Mouse (Mus musculus) T-helper 1 cell (primary cell): ENCODE measurements around the gene Dus4l.
"Not testable (repeated sequence)": the region's sequence is repeated elsewhere in the genome, so short reads cannot be mapped to it uniquely, and the experiment has no call there.

Experiments used
- in situ Hi-C: fragments of 300-600 bp; cut with MboI, MseI; formaldehyde crosslinking; loops from one replicate; pipeline ENCODE4 v1.15.1; 2025; ENCODE audit warnings: high pct_unique_total_duplicates

Dus4l gene

DNA sequence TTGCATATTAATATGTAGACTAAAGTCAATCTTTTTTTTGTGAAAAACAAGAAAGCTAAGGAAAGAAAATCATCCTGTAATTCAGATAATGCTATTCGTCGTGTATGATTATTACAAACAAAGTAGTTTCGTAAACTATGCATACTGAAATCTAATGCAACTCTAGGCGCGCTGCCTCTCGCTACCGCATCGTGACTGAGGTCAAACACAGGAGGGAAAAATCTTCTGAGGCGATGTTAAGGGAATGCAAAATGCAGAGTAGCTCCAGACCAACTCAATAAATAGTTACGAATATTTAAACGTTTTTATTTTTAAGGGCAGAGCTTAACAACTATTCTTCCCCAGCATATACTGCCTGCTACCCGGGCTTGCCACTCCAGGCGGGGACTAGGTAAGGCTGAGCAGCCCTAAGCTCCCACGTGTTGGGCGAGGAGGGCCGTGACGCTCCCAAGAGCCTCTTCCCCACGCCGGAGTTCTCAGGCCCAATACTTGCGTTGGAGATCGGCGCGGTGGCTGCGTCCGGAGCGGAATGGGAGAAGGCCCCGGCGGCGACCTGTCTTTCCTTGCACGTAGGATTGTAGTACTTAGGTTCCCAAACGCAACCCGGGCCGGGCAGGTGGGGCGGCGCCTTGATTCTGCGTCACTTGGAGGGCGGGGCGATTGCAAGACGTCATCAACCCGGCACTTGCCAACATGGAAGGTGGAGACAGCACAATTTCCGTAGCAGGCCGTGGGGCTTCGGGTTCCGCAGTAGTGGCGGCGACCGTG is at the start of gene Dus4l, which contains the start of gene Cog5:
TSS of gene Dus4l (minus strand) at position 630 of the 768 bp plus-strand sequence.
TSS of gene Cog5 (plus strand) at position 673 of the 768 bp plus-strand sequence.
- in situ Hi-C loops = no loop called here

DNA sequence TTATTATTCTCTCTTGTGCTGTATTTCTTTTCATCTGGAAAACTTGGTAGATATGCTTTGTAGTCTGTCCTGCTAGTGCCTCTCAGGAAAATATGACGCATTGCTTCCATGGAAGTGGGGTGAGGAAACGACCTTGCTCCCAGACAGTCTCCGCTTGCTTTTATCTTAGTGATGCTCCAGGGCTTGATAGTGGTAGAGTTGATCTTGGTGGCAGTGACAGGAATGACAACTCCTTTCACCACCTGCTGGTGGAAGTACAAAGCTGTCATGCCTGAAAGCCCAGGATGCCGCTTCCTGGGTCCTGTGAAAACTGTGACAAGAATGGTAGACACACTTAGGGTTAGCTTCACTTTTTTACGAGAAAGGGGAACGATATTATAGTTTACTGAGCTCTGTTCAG is 49.3 kb upstream of the Dus4l start:
- in situ Hi-C loops = no loop called here

DNA sequence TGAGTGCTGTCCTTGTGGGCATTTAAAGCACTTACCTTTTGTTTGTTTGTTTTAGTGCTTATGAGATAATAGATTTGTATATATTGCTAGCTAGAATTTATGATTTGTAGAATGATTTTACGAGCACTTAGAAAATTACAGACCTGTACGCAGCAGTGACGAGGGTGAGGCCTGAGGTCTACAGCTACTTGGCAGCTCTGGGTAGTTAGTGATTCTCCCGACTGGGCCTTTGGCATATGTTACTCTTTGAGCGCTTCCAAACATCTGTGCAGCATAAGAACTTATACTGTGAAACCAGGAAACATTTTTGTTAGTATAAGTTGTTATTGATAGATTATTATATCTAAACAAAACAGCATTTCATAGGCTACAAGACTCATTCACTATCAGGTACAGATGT is 46.8 kb upstream of the Dus4l start:
- in situ Hi-C loops = no loop called here

DNA sequence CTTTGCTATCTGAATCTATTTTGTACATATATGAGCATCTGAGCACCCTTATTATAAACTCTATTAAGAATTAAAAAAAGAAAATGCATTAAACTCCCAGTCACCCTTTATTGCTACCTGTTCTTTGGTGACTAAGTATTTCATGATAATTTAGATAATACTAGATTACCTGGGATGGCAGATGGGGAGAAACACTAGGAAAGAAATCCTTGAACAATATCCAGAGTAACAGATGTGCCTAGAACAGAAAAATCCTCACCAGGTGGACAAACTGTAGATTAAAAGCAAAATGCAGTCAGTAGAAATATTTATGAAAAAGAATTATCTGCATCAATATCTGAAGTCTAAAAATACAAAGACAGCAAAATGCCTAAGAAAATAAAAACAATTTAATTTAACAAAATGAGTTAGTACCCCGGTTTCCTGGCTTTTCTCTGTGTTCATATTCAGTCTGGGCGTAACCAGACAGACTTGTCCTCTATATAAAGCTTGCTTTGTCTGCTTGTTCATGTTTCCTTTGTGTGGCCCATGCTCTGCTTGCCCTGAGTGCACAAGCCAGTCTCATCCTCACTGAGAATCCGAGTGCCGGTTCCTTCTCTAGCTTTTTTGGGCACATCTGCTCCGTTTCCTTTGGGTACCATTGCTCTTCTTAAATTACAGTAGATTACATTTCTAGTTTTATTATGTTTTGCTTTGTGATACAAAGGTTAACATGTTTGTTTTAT is 46.2 kb upstream of the Dus4l start:
- in situ Hi-C loops = no loop called here

DNA sequence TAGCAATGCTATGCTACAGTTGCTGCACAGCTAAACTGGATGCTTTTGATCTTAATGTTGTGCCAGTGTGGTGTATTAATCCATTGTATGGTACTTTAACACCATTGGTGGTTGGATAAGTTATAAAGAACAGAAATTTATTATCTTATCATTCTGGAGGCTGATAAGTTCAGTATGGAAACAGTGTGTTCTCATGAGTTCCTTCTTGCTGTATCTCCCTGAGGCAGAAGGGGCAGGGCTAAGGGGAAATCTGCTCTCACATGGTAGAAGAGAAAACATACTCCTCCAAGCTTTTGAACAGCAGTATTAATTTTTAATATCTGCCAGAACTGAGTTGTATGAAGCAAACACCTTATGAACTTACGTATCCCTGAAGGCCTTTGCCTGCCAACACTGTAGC is 38.7 kb upstream of the Dus4l start:
- in situ Hi-C loops = no loop called here

DNA sequence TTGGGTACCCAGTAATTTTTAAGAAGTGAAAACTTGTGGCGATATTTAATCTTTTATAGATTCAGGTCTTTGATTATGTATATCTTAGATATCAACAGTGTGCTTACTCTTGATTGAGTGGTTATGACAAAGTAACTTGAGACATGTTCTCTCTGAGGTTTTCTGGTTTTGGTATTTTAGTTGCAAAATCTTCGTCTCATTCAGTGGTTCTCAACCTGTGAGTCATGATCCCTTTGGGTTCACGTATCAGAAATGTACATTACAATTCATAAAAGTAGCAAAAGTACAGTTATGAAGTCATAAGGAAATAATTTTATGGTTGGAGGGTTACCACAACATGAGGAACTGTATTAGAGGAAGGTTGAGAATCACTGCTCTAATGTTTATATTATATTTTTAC is 32.1 kb upstream of the Dus4l start:
- in situ Hi-C loops = no loop called here

DNA sequence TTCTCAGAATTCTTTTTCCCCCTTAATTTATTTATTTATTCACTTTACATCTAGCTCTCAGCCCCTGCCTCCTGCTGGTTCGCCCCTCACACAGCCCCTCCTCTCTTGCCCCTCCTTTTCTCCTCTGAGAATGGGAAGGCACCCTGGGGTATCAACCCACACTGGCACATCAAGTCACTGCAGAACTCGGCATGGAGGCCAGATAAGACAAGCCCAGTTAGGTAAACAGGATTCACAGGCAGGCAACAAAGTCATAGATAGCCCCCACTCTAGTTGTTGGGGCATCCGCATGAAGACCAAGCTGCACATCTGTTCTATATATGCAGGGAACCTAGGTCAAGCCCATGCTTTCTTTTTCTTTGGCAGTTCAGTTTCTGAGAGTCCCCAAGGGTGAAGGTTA is 12.6 kb upstream of the Dus4l start:
- in situ Hi-C loops = no loop called here

DNA sequence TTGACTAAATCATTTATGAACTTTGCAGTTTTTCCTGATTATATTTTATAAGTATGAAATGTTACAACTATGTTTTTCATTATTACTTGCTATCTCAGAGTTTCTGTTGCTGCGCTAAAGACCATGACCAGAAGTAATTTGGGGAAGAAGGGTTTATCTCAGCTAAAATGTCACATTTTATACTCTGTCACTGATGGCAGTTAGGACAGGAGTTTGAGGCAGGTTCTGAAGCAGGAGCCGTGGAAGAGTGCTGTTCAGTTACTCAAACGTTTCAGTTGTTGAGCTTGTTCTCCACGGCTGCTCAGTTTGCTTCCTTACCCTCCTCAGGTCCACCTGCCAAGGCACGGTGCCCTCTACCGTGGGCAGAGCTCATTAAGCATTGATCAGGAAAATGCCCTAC is 11.4 kb upstream of the Dus4l start:
- in situ Hi-C loops = no loop called here

DNA sequence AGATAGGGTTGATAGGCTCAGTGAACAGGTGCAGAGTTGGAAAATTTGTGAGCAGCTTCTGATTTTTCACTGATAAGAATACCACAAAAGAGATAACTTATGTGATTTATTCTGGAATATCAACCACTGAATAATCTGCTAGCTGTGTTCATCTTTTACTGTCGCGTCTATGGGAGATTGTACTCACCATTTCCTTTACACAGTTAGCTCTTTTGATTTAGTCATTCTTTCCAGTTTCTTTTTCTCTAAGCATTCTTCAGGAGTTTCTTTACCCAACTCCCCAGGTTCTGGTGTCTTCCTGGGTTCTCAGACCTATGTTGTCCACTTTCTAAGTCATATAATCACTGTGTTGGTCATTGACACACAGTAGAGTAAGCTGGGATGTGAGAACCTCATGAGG is 2.2 kb upstream of the Dus4l start:
- in situ Hi-C loops = no loop called here

DNA sequence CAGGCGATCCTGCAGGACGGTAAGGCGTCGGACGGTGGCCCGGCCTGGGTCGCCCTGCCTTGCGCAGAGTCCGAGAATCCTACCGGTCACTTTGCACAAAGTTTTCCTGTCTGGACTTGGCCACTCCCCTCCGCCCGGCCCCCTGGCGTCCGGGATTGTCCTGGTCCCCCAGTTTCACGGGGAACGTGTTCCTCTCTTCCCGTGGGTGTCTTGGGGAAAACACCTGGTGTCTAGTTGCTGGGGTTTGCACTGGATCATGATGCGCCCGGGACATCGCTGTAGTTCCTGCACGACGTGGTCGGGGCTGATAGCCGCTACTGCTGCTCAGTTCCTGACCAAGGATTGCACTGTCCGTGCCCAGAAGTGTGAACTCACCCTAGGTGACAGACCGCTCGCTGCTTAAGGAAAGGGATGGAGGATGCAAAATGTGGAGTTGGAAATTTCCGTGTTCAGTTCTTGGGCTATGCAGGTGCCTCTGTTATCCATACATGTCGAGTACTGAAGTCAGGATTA is 395 bp upstream of the Dus4l start:
- in situ Hi-C loops = no loop called here

DNA sequence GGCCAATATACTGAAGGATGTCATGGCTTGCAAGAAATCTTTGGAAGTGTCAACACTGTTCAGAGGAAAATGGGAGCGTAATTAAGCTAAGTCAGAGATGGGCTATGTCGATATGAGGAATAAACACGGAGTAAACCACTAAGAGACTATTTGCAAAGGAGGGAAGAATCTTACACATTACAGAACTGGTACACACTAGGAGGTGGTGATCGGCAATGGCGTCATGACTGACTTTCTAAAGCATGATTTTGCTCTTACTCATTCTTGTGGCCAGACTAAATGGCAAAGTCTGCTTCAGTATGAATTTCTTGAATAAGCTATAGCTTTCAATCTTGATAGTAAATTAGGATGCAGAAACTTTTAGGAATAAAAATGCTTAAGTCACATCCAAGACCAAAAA is 1.0 kb downstream of the Dus4l start:
- in situ Hi-C loops = no loop called here

DNA sequence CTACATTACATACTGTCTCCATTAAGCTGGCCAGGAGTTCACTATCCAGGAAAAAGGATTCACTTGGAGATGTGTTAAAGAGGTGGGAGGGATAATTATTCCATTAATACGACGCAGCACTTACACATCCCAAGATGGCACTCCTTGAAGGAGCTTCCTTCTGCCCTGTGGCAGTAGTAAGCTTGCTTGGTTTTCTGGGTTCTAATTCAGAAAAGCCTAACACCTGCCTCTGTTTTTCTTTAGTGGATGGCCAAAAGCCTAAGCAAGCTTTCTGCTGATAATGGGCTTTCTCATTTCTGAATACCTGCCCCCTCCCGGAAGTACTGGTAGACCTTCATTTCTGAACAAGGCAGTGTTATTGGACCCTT is 19.4 kb downstream of the Dus4l start:
- in situ Hi-C loops = no loop called here

DNA sequence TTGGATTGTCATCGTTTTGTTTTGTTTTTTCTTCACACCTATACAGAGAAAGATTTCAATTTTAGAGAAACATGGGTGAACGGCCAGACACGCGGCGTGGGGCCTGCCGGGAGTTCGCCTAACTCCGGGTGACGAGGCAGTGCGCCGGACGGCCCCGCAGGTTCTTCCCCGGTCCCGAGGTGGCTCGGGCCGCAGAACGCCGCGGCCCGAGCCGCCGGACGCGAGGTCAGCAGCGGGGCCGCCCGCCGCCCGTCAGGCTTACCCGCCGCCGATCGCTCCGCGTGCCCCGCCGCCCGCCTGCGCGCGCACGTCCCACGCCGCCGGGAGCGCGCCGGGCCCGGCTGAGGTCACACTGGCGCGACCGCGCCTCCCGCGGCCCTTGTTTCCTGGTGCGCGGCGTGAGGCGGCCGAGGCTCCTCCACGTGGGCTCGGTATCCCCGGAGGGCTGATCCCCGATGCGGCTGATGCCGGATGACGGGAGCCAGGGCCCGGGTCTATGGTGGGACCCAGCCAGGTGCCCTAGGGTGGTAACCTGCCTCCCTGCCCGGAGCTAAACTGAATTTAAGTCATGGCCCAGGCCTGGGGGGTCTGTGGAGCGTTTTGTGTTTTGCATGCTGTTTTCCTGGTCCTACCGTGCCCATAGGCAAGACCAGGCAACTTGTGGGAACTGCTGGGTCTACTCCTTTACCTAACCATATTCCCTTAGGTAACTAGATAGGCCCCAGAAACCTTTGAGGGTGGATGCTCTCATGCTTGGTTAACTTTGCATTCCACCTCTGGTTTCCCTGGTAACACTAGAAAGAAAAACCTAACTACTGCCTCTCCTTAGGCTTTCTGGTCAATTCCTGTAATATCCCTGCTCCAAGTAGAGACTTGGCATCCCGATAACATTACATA is 20.0 kb downstream of the Dus4l start, which contains the start of gene Bcap29:
TSS of gene Bcap29 (minus strand) at position 316 of the 897 bp plus-strand sequence.
- in situ Hi-C loops = no loop called here

DNA sequence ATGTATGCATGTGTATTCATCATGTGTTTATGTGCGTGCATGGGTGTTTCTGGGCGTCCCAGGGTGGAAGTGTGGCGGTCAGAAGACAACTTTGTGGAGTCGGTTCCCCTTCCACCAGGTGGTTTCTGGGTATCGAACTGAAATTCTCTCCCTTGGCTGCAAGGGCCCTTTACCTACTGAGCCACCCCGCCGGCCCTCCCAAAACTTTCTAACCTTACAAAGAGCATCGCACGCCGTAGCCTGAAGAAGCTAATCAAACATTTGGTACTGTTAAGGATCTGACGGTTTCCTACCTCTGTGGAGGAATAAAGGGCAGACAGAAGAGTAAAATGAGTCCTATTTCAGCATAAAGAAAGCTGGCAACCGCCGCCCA is 20.7 kb downstream of the Dus4l start:
- in situ Hi-C loops = no loop called here

DNA sequence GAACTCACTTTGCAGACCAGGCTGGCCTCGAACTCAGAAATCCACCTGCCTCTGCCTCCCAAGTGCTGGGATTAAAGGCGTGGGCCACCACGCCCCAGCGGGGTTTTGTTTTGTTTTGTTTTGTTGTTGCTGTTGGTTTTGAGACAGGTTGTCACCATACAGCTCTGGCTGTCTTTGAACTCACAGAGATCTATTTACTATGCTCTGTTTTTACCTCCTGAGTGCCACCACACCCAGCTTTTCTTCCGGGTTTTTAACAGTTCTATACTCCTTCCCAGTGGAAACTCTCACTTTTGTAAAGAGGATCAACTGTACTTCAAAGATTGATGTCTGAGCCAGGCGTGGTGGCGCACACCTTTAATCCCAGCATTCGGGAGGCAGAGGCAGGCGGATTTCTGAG is 26.2 kb downstream of the Dus4l start:
- in situ Hi-C loops = not testable (repeated sequence)

DNA sequence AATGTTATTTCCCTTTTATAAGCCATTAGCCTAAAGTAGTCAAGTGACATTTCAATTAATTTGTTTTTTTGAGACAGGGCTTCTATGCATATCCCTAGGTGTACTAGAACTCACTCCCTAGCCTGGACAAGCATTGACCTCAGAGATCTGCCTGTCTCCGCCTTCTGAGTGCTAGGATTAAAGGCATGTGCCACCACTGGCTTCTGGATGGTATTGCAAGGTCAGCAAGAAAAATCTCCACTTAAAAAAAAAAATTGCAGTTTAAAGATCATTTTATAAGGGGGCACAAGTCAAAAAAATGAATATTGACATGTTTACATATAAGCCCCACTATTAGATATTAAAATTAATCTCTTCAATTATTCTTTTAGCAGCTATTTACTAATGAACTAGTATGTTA is 29.6 kb downstream of the Dus4l start:
- in situ Hi-C loops = no loop called here

DNA sequence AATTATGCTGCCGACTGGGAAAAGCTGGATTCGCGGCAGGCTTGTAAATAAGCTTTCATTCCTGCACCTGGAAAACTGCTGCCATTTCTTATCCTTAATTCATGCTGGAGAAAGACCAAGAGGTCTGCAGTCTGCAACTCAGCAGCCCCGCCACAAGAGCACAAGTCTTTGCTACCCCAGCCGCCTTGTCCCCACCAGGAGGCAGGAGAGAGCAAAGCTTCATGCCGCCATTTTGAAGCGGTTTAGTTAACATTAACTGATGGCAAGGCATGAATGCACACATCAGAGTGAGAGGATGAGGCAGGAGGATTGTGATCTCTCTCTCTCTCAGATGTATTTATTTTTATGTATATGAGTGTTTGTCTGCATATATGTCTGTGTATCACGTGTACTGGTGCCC is 34.5 kb downstream of the Dus4l start:
- in situ Hi-C loops = no loop called here

DNA sequence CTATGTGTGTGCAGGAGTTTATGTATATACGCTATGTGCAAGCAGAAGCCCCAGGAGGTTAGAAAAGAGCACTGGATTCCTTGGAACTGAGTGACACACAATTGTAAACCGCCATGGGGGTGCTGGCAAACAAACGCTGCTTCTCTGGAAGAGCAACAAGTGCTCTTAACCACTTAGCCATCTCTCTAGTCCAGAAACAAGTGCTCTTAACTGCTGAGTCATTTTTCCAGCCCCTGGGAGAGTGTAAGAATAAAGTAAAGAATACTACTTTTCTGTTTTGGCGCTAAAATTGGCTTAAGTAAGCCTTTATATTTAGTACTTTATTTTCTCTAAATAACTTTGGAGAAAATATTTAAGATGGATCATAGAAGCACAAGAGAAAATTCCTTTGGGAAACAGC is 41.3 kb downstream of the Dus4l start:
- in situ Hi-C loops = no loop called here

DNA sequence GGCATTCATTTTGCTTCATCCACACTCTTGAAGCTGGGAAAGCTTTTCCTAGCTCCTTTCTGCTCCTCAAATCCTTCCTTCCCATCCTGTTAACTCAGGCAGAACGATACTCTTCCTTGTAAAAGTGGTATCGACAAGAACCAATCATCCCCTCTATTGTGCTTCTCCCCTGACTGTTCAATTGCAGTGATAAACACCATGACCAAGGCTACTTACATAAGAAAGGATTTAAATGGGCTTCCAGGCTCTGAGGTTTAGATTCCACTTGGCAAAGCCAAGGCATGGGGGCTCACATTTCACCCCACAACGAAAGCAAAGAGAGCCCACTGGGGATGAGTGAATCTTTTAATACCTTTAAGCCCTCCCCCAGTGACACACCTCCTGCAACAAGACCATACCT is 46.5 kb downstream of the Dus4l start:
- in situ Hi-C loops = no loop called here

DNA sequence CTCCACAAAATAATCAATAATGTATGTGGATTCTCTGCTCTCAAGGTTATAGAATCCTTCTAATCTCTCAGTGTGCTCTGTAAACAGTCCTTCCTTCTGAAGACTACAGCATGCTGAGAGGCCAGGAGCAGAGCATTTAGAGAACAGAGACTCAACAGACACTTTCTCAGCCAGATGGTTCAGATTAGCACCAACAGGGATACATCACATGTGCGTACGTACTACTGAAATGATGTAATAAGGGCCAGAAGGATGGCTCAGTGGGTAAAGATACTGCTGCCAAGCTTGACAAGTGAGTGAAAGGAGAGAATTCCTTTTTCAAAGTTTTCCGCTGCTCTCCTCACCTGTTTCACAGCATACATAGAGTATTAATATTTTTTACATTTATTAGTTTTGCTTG is 49.7 kb downstream of the Dus4l start:
- in situ Hi-C loops = no loop called here

DNA sequence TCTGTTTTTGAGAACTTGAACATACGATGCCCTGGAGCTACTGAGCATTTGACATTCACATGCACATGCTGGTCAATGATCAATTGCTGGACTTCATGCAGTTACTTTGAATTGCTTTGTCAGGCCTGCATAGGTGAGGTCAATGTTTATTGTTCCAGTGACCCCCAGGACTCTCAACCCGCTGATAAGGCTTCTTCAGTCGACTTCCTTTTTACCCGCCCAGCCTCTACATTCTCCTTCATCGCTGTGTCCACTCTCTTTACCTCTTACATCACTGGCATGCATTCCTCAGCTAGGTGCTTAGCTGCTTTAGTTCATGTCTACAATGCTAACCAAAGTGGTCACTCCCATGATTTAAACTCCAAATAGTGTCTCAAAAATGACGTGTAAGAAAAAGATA is 51.0 kb downstream of the Dus4l start:
- in situ Hi-C loops = no loop called here

DNA sequence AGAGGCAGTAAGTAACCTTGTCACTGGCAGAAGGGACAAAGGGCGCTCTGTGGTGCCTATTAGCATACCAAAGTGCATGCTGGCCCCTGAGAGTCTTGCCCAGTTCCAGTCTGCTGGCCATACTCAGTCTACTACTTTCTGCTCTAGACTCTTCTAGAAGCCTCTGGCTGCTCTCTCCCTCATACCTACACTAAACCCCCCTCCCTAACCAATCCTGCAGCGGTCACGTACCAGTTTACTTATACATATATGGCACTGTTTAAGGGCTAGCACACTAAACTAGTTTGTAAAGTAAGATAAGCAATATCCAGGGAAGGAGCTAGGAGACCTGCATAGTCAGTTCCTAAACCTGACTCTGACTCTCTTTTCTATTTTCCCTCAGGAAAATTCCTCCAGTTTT is 60.3 kb downstream of the Dus4l start:
- in situ Hi-C loops = no loop called here
